Comparison of ENCODE assay signal across 1 mouse cellular context in genomic region chr10:85916498-85917309, GRCm38 (mm10).
TF ChIP-seq lines count a peak whose summit lies in the region.

Gene Prdm4 (minus strand): TSS chr10:85917142.

TF ChIP-seq in CH12.LX, 34 proteins besides CTCF, POLR2A, EP300 and RAD21 (continued from another document):
- peak; percentile 94 for TF ChIP-seq BHLHE40 (IDR thresholded peaks at IDR 0.05; ENCODE audit: low read depth, low read length)
